Mouse (Mus musculus): ENCODE data around the gene Trim43c. TPM values are rescaled to one million over a fixed set of nuclear protein-coding genes. Genes with fewer than 3 reads are reported as not detected.

Gene Trim43c
- not detected in 2 replicates for polyA plus RNA-seq (2012; rRNA removed; ENCODE audit: low replicate concordance)

GRCm38 (mm10) chr9:88838864-88839263 is at the start of gene Trim43c:
Gene Trim43c (plus strand): TSS chr9:88839164.

Other genes starting within 250 kb of the Trim43c start
- gene Mthfsl, start 118.9 kb upstream of the Trim43c start, polyA plus RNA-seq (2012; rRNA removed; ENCODE audit: low replicate concordance): 20.0 and 26.5 TPM in 2 replicates
- 0.97 and 3.3 TPM in 2 replicates for gene Bcl2a1d, start 107.2 kb upstream of the Trim43c start, polyA plus RNA-seq (2012; rRNA removed; ENCODE audit: low replicate concordance)
- gene Bcl2a1a, start 117.7 kb downstream of the Trim43c start, polyA plus RNA-seq (2012; rRNA removed; ENCODE audit: low replicate concordance): 0.59 and 2.1 TPM in 2 replicates